Mouse (Mus musculus) spleen, postnatal 36 days (tissue): ENCODE measurements around the gene Mrpl14.

ENCODE experiments used
- DNase-seq, 2 experiments: peaks; one replicate each; pipeline ENCODE4 v3.0.0; 2022; ENCODE audit warnings: low spot score in 2 of 2, mixed read lengths in 1 of 2

Mrpl14 gene

GRCm38 (mm10) chr17:45686093-45686619, at the start of gene Mrpl14:
Mrpl14 (plus strand) TSS chr17:45686322.
- DNase-seq, result peak; percentile 86 to 90

- DNase-seq, result no peak
Measured at GRCm38 (mm10) chr17:45638596-45639295, 47.4 kb upstream of the Mrpl14 start.

DNA sequence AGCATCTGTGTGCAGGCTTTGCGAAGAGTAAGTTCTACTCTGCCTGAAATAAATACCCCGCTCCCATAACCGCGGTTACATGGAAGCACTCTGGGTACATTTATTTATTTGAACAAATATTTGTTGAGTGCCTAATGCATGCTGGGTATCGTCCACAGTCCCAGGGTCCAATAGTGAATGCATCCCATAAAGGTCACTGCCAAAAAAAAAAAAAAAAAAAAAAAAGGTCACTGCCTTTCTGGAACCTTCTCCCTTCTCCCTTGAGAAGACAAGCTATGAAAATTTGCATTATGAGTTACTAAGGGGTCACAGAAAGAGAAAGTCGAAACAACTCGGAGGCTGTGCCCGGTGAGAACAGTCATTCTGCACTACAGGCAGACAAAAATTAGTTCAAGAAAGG, 44.1 kb upstream of the Mrpl14 start:
- DNase-seq, result no peak

DNA sequence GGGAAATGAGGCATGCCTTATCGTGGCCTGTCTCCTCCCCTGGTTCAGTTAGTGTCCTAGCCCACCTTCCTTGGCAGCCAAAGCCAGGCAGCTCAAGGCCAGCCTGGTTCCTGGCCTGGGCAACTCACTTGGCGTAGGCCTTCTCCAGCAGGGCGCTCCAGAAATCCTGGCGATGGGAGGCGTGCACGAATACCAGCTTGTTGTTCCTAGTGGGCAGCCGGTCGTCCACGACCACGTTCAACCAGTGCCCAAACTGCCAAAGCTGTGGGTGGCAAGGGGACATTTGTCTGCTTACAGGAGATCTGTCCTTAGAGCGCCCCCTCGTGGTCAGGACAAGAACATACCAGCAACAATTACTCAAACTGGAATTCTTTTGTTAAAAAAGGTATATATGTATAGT, 43.4 kb upstream of the Mrpl14 start:
- peak; percentile 33 to 54 for DNase-seq

DNA sequence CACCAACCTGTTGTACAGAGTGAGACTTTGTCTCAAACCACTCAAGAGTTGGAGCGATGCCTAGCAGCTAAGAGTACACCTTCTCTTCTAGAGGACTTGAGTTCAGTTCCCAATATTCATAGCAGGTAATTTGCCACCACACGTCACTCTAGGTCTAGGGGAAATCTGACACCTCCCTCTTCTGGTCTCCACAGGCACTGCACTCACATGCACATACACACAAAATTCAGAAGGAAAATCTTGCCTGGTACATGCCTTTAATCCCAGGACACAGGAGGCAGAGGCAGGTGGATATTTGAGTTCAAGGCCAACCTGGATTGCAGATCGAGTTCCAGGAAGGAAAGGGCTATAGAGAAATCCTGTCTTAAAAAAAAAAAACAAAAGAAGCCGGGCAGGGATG, 41.9 kb upstream of the Mrpl14 start:
- DNase-seq, result no peak

DNA sequence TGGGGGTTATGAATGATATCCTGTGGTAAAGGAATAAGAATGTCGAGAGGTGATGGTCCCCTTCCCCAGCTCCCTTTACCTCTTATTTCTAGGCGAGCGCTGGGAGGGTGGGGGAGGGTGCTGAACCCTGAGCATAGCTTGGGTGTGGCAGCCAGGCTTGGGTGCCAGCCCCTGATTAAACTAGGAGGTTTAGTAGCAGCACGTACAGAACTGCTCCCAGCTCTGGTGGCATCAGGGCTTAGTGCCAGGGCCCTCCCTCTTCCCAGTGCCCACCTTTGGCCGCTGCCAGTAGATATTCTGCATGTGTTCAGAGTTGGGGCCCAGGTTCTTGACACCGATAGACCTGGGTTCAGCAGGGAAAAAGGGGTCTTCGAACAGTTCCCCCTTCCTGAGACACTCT, 32.9 kb upstream of the Mrpl14 start:
- peak in 1 of 2 experiments; percentile 18 for DNase-seq

GRCm38 (mm10) chr17:45655820-45656219, 30.3 kb upstream of the Mrpl14 start:
- DNase-seq, result no peak

GRCm38 (mm10) chr17:45659225-45659624, 26.9 kb upstream of the Mrpl14 start, which contains the start of gene Capn11:
Capn11 (minus strand) TSS chr17:45659325.
- DNase-seq, result no peak

DNA sequence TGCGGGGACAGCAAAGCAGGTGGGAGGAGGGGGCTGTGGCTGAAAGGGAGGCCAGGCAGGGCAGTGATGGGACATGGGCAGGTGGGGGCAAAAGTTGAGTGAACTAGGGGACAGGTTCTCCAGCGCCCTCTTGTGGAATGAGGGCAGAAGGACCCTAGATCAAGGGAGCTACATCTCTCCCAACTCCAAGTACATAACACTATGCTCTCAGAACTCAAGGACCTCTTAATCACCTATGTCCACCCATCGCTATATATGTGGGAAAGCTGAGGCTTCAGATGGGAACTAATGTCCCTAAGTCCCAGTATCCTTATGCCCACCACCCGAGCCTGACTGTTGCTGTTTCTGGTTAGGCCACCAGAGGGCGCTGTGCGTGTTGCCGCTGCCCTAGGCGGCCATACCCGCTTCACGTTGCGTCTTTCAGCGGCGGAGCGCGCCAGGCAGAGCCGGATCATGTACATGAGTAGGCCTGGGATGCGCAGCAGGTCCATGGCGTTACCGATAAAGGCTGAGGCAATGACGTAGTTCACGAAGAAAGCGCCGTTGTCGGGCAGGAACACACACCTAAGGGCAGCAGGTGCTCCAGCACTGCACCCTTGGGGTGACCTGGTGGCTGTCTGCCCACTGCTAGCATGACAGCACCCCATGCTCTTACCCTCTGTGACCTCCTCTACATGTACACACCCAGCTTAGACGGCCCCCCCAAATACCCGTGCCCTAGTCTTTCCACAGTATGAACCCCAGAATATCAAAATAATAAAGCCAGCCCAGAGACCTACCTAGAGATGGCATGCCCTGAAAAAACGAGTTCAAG, 22.8 kb upstream of the Mrpl14 start:
- DNase-seq, result peak; percentile 50 to 53

DNA sequence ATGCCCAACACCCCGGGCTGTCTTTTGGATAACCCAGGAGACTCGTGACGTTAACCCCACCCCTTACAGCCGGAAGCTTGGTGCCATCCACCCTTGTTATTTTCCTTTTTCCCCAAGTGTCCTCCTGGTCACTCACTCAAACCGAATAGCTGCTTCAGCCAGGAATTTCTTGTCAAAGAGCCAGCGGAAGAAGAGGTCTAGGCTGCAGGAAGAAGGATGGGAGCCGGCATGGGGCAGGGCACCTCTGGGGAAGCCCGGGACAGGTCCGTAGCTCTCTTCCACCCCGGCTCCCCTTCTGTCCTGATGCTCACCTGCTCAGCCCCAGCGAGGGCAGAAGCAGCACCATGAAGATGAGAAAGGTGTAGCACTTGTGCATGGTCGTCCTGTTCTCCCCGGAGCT, 21.5 kb upstream of the Mrpl14 start:
- DNase-seq, result no peak

GRCm38 (mm10) chr17:45666091-45666490, 20.0 kb upstream of the Mrpl14 start:
- no peak for DNase-seq

DNA sequence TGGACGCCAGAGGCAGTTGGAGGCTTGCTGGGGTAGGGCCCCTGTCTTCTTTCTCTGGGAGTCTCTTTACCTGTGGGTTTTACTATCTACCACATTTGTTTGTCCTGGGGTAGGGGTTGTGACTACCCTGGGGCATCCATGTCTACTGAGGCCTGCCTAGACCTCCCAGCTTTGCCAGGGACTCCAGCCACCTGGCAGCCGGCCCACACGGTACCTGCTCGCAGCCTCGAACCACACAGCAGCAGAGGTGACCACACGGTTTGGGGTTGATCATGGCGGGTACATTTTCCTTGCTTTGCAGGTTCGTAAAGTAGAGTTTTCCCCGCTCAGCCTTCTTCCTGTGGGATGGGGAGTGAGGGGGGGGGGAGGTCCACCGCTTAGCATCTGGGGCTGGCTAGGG, 18.6 kb upstream of the Mrpl14 start:
- no peak for DNase-seq

DNA sequence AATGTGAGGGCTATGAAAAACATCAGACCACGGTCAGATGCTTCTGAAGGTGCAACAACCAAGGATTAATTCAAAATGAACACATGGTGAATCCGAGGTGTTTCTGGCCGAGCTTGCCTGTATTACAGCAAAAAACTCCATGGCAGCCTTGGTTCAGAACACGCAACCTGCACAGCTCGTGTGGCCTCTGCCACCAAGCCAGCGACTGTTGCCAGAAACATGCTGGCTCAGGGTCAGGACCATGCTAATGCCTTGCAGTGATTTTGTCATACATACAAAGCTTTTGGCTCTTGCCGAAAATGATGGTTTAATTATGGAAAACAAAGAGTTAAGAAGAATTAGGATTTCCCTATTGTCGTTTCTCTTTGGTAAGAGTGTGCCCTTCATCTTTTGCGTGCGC, 18.1 kb upstream of the Mrpl14 start:
- DNase-seq, result no peak

DNA sequence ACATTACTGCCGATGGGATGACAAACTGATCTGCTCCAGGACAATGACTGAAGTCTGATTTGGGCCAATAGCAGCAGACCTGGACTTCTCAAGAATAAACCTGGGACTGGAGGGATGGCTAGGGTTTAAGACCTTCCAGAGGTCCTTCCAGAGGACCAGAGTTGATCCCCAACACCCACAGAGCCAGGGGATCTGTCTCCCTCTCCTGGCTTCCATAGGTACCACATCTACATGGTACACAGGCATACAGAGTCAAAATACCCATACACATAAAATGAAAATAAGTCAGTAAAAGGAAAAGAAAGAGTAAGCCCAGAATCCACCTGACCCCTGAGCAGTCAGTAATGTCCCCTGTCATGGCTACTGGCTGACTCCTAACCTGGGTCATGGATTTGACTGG, 14.3 kb upstream of the Mrpl14 start:
- no peak for DNase-seq

- DNase-seq, result no peak
Measured at GRCm38 (mm10) chr17:45672598-45672997, 13.5 kb upstream of the Mrpl14 start.

DNA sequence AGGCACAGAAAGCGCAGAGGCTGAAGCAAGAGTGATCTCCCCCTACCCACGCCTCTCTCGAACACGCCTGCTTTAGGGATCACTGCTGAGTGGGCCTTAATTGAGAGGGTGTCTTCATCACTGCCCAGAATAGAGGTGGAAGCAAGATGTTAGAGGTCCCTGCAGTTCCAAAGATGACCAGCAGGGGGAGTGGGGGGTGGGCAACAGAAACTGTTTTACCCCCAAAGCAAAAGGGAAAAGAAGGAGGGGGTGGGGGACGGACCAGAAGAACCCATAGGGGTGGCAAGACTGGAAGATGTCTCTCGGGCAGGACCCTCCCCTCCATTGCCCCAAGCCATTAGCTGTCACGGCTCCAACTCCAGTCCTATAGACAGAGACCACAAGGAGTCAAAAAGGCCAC, 8.0 kb upstream of the Mrpl14 start:
- DNase-seq, result peak; percentile 39 to 48

DNA sequence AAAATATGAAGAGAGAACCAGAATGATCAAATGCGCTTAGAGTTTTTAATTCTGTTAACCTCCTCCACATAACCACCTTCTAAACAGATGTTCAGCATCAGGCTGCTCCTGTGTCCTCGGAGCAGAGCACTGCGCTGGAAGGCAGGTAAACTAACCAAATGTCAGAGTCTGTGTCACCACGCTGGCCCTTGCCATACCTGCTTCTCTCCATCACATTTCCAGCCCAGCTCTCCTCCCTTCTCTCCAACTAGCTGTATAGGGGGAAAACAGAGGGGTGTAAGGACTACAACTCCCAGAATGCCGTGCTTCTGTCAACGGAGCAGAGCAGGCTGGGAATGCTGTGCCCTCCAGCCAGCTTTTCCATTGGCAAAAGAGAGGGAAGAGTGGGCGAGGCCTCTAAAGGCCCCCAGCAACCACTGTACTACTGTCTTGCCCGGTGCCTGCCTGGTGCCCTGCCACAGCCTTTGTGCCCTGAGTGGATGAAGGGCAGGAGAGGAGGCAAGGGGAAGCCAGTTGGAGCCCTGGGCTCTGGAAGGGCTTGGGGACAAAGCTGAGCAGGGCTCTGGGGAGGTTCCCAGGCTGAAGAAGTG, 5.6 kb upstream of the Mrpl14 start:
- no peak for DNase-seq

- no peak for DNase-seq
Measured at GRCm38 (mm10) chr17:45681588-45681987, 4.5 kb upstream of the Mrpl14 start.

- no peak for DNase-seq
Measured at GRCm38 (mm10) chr17:45682843-45683242, 3.3 kb upstream of the Mrpl14 start.

- DNase-seq, result no peak
Measured at GRCm38 (mm10) chr17:45684667-45685131, 1.4 kb upstream of the Mrpl14 start.

- peak; percentile 33 to 40 for DNase-seq
Measured at GRCm38 (mm10) chr17:45685171-45686092, 690 bp upstream of the Mrpl14 start.
